Mouse (Mus musculus) olfactory bulb, adult 2 months (tissue): ENCODE results near the gene Myh10.

Experiments used
- CTCF ChIP-seq: fragments of 200-500 bp; IDR thresholded peaks from 2 replicates; pipeline ENCODE4 v1.5.1; 2012; ENCODE audit warnings: low read depth, mild to moderate bottlenecking, low read length, moderate library complexity; ENCODE audit not compliant: insufficient read depth
- POLR2A ChIP-seq: fragments of 200-500 bp; IDR thresholded peaks from 2 replicates; pipeline ENCODE4 v1.6.1; 2012; ENCODE audit warnings: mild to moderate bottlenecking, low read depth, low read length, moderate library complexity; ENCODE audit not compliant: insufficient read depth

GRCm38 (mm10) chr11:68686001-68686400 is 5.4 kb upstream of the Myh10 start:
- no peak for TF ChIP-seq CTCF
- TF ChIP-seq POLR2A = no peak
